Mouse (Mus musculus): Measurements from ENCODE around the gene Tm9sf4. TPM values are rescaled to one million over a fixed set of nuclear protein-coding genes. Genes with fewer than 3 reads are reported as not detected.

The Tm9sf4 gene
- polyA plus RNA-seq, 1 experiment: 18.3 TPM

GRCm38 (mm10) chr2:153222130-153222529 lies 61.0 kb downstream of the Tm9sf4 start:
- Histone ChIP-seq H3K4me3 (replicated peaks; ENCODE audit: control insufficient read depth, low read depth, low read length) (no peak overlapping the region), H3K4me1 (ENCODE audit: control insufficient read depth, insufficient read depth, low read length) (peaks cover 3% of the 10 kb centered on the region), H3K27ac (ENCODE audit: control insufficient read depth, insufficient read depth, low read depth, low read length, poor library complexity) (no peak overlapping the region)
- no peak for TF ChIP-seq POLR2A (IDR thresholded peaks at IDR 0.05; ENCODE audit: borderline replicate concordance, control insufficient read depth, low read depth, low read length)

GRCm38 (mm10) chr2:153222566-153222965 lies 61.5 kb downstream of the Tm9sf4 start:
- TF ChIP-seq CTCF (IDR thresholded peaks at IDR 0.05; ENCODE audit: control insufficient read depth, insufficient read depth, low read length) (no peak), POLR2A (IDR thresholded peaks at IDR 0.05; ENCODE audit: borderline replicate concordance, control insufficient read depth, low read depth, low read length) (no peak)
- Histone ChIP-seq H3K4me1 (ENCODE audit: control insufficient read depth, insufficient read depth, low read length) (peaks cover 3% of the 10 kb centered on the region), H3K4me3 (replicated peaks; ENCODE audit: control insufficient read depth, low read depth, low read length) (no peak overlapping the region), H3K27ac (ENCODE audit: control insufficient read depth, insufficient read depth, low read depth, low read length, poor library complexity) (no peak overlapping the region)
- WGBS: 63% methylated on average over 2 of the region's 2 CpGs

GRCm38 (mm10) chr2:153224946-153225594 lies 64.0 kb downstream of the Tm9sf4 start, which contains the start of gene Tspyl3:
TSS of gene Tspyl3 (minus strand) at chr2:153225441.
- 1% methylated on average over 31 of the region's 31 CpGs for WGBS

DNA sequence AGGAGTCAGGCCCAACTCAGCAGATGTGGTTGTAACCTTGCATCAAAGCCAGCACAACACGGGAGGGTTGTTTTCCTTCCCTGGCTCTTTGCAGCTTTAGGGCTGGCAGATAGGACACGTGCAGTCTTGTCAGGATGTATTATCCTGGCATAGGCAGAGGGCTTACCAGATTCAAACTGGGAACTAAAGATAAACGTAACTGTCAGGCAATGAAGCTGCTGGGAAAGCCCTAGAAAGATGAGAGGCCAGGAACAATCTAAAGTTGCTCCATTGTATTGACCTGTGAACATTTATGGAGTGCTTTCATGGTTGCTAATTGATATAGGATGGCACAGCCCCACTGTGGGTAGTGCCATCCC lies 64.5 kb downstream of the Tm9sf4 start:
- WGBS: 9% methylated on average over 3 of the region's 3 CpGs
- no peak overlapping the region for H3K27ac ChIP-seq (ENCODE audit: control insufficient read depth, insufficient read depth, low read depth, low read length, poor library complexity)
- H3K4me3 ChIP-seq (replicated peaks; ENCODE audit: control insufficient read depth, low read depth, low read length): peak overlapping the region; percentile 72
- TF ChIP-seq POLR2A (IDR thresholded peaks at IDR 0.05; ENCODE audit: borderline replicate concordance, control insufficient read depth, low read depth, low read length): no peak
- no peak for TF ChIP-seq CTCF (IDR thresholded peaks at IDR 0.05; ENCODE audit: control insufficient read depth, insufficient read depth, low read length)
- peaks cover 7% of the 10 kb centered on the region for H3K4me1 ChIP-seq (ENCODE audit: control insufficient read depth, insufficient read depth, low read length)

More at GRCm38 (mm10) chr2:153224946-153225594, 64.0 kb downstream of the Tm9sf4 start, which contains the start of gene Tspyl3:
- H3K27ac ChIP-seq (ENCODE audit: control insufficient read depth, insufficient read depth, low read depth, low read length, poor library complexity): peak within 1 kb of the TSS; percentile 43; the same call in 1 of the 2 replicates
- peaks cover 7% of the 10 kb centered on the region for H3K4me1 ChIP-seq (ENCODE audit: control insufficient read depth, insufficient read depth, low read length)
- H3K4me3 ChIP-seq (replicated peaks; ENCODE audit: control insufficient read depth, low read depth, low read length): peak within 1 kb of the TSS; percentile 72
- TF ChIP-seq POLR2A (IDR thresholded peaks at IDR 0.05; ENCODE audit: borderline replicate concordance, control insufficient read depth, low read depth, low read length): no peak; the same call in 1 of the 2 replicates
- TF ChIP-seq CTCF (IDR thresholded peaks at IDR 0.05; ENCODE audit: control insufficient read depth, insufficient read depth, low read length): no peak

DNA sequence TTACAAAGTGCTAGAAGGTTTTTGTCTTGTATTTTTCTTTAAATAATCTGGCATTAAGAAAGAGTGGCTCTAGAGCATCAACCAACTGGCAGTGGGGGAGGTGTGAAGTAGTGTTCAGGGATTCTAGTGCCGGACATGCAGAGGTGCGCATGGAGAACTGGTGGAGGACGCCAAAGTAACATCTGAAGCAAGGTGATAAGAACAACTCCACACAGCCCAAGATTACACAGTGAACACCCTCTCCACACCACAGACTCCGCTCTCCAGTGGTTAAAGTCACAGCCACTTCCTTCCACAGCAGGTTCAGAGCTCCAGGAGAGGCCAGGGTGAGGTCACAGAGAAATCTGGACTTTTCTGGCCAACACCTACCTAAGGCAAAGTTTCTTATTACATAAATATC lies 66.9 kb downstream of the Tm9sf4 start:
- Histone ChIP-seq H3K27ac (ENCODE audit: control insufficient read depth, insufficient read depth, low read depth, low read length, poor library complexity) (no peak overlapping the region), H3K4me3 (replicated peaks; ENCODE audit: control insufficient read depth, low read depth, low read length) (no peak overlapping the region), H3K4me1 (ENCODE audit: control insufficient read depth, insufficient read depth, low read length) (peaks cover 5% of the 10 kb centered on the region)
- TF ChIP-seq POLR2A (IDR thresholded peaks at IDR 0.05; ENCODE audit: borderline replicate concordance, control insufficient read depth, low read depth, low read length) (no peak), CTCF (IDR thresholded peaks at IDR 0.05; ENCODE audit: control insufficient read depth, insufficient read depth, low read length) (no peak)
- 49% methylated on average over 4 of the region's 4 CpGs for WGBS

DNA sequence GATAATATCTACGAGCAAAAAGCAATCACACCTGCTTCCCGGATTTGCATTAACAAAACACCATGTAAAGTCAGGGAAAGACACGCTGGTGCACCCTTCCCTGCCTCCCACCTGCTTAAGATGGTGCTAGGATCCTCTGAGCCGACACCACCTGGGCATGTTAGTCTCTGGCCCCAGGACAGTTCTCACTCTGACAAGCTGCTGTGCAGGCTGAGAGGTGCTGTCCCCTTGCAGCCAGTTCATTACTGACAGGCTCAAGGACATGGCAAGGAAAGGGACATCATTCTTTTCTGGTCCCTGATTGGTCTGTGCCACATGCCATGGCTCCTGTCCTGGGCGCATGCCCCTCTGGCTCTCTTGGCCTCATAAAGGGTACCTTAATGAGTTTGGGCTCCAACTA lies 67.4 kb downstream of the Tm9sf4 start:
- WGBS: 74% methylated on average over 5 of the region's 5 CpGs
- TF ChIP-seq CTCF (IDR thresholded peaks at IDR 0.05; ENCODE audit: control insufficient read depth, insufficient read depth, low read length): no peak
- TF ChIP-seq POLR2A (IDR thresholded peaks at IDR 0.05; ENCODE audit: borderline replicate concordance, control insufficient read depth, low read depth, low read length): no peak
- Histone ChIP-seq H3K4me1 (ENCODE audit: control insufficient read depth, insufficient read depth, low read length) (peaks cover 5% of the 10 kb centered on the region), H3K27ac (ENCODE audit: control insufficient read depth, insufficient read depth, low read depth, low read length, poor library complexity) (no peak overlapping the region), H3K4me3 (replicated peaks; ENCODE audit: control insufficient read depth, low read depth, low read length) (no peak overlapping the region)

DNA sequence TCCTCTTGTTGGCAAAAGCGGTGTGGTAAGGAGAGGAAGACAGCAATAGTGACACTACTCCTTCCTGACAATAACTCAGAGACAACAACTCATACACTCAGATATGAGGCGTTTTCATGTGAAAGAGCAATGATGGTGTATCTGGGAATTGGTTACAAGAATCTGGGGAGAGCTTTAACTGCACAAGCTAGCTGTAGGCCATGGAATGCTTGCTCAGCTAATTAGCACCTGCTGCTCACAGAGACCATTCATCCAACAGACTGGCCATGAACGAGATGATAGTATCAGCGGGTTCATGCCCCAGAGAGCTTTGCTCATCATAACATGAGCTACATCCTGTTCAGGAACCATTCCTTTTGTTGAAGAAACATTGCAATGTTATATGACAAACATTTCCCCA lies 76.1 kb downstream of the Tm9sf4 start:
- H3K4me1 ChIP-seq (ENCODE audit: control insufficient read depth, insufficient read depth, low read length): peaks cover 7% of the 10 kb centered on the region
- H3K4me3 ChIP-seq (replicated peaks; ENCODE audit: control insufficient read depth, low read depth, low read length): no peak overlapping the region
- H3K27ac ChIP-seq (ENCODE audit: control insufficient read depth, insufficient read depth, low read depth, low read length, poor library complexity): no peak overlapping the region
- TF ChIP-seq CTCF (IDR thresholded peaks at IDR 0.05; ENCODE audit: control insufficient read depth, insufficient read depth, low read length) (no peak), POLR2A (IDR thresholded peaks at IDR 0.05; ENCODE audit: borderline replicate concordance, control insufficient read depth, low read depth, low read length) (no peak)
- WGBS: 78% methylated on average over 4 of the region's 4 CpGs

DNA sequence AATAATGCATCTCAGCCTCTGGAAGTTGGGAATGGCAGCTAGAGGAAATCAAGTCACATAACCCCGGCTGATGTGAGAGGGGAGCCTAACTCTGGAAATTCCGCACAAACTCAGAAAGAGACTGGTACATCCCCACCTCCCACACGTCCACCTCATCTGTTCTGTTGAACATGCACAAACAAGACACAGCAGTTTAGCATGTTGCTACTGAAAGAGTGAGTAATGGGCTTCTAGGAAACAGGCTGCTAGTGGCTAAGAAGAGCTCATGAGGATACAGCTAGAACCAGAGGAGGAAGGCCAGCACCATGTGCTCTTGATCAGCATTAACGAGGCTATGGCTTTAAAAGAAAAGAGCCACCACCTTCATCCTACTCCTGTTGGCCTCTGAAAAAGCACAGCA lies 76.8 kb downstream of the Tm9sf4 start:
- TF ChIP-seq CTCF (IDR thresholded peaks at IDR 0.05; ENCODE audit: control insufficient read depth, insufficient read depth, low read length) (no peak), POLR2A (IDR thresholded peaks at IDR 0.05; ENCODE audit: borderline replicate concordance, control insufficient read depth, low read depth, low read length) (no peak)
- no peak overlapping the region for H3K27ac ChIP-seq (ENCODE audit: control insufficient read depth, insufficient read depth, low read depth, low read length, poor library complexity)
- H3K4me1 ChIP-seq (ENCODE audit: control insufficient read depth, insufficient read depth, low read length): peaks cover 7% of the 10 kb centered on the region
- no peak overlapping the region for H3K4me3 ChIP-seq (replicated peaks; ENCODE audit: control insufficient read depth, low read depth, low read length)
- 79% methylated on average over 4 of the region's 4 CpGs for WGBS

GRCm38 (mm10) chr2:153238406-153238805 lies 77.3 kb downstream of the Tm9sf4 start:
- Histone ChIP-seq H3K4me3 (replicated peaks; ENCODE audit: control insufficient read depth, low read depth, low read length) (no peak overlapping the region), H3K27ac (ENCODE audit: control insufficient read depth, insufficient read depth, low read depth, low read length, poor library complexity) (peak overlapping the region; percentile 36; the same call in 1 of the 2 replicates), H3K4me1 (ENCODE audit: control insufficient read depth, insufficient read depth, low read length) (peaks cover 7% of the 10 kb centered on the region)
- 44% methylated on average over 2 of the region's 2 CpGs for WGBS
- TF ChIP-seq POLR2A (IDR thresholded peaks at IDR 0.05; ENCODE audit: borderline replicate concordance, control insufficient read depth, low read depth, low read length) (no peak), CTCF (IDR thresholded peaks at IDR 0.05; ENCODE audit: control insufficient read depth, insufficient read depth, low read length) (no peak)
